8 mouse cellular contexts compared by ENCODE assay signal in genomic region chr8:84724683-84725082, GRCm38 (mm10). TPM values are rescaled to one million over a fixed set of nuclear protein-coding genes. Genes with fewer than 3 reads are reported as not detected.
A peak's percentile ranks its signal among the peaks of the same experiment; 100 is the strongest.
DNase-seq lines count a peak whose midpoint lies in the region; ATAC-seq lines count a peak whose summit lies in the region.

No protein-coding gene starts in this region.

- peaks cover 100% of the 10 kb centered on the region for H3K4me1 ChIP-seq in erythroblast, embryonic 14.5 days (ENCODE audit: control insufficient read depth)
- peaks cover 58% of the 10 kb centered on the region for H3K4me1 ChIP-seq in neural tube, embryonic 12.5 days
- peaks cover 78% of the 10 kb centered on the region for H3K4me1 ChIP-seq in liver, embryonic 11.5 days (replicated peaks; ENCODE audit: control insufficient read depth, insufficient read depth, low read length)

- peak overlapping the region; percentile 67 for H3K4me3 ChIP-seq in erythroblast, embryonic 14.5 days (replicated peaks)
- no peak overlapping the region for H3K4me3 ChIP-seq in neural tube, embryonic 12.5 days
- H3K4me3 ChIP-seq in liver, embryonic 11.5 days (ENCODE audit: low read depth, low read length): peak overlapping the region; percentile 48

- H3K27me3 ChIP-seq in erythroblast, embryonic 14.5 days (ENCODE audit: control insufficient read depth): no peaks in the 10 kb centered on the region
- H3K27me3 ChIP-seq in neural tube, embryonic 12.5 days (replicated peaks): peaks cover 22% of the 10 kb centered on the region
- peaks cover 10% of the 10 kb centered on the region for H3K27me3 ChIP-seq in liver, embryonic 11.5 days (replicated peaks; ENCODE audit: control insufficient read depth, insufficient read depth, low read length)

- no peaks in the 10 kb centered on the region for H3K9me3 ChIP-seq in erythroblast, embryonic 14.5 days (ENCODE audit: control insufficient read depth, low read length)
- no peaks in the 10 kb centered on the region for H3K9me3 ChIP-seq in neural tube, embryonic 12.5 days
- no peaks in the 10 kb centered on the region for H3K9me3 ChIP-seq in liver, embryonic 11.5 days (ENCODE audit: control insufficient read depth, low read length)

- no peak for ATAC-seq in erythroblast, adult 5-6 weeks (replicated peaks; ENCODE audit: low FRiP score, poor library complexity, severe bottlenecking)
- ATAC-seq in neural tube, embryonic 12.5 days (ENCODE audit: low FRiP score, low read depth): no peak
- peak; percentile 61 for ATAC-seq in liver, embryonic 11.5 days (replicated peaks; ENCODE audit: low FRiP score)

- DNase-seq in neural tube, embryonic 10.5 days (ENCODE audit: extremely low spot score, low spot score): no peak
- DNase-seq in liver, embryonic 11.5 days (ENCODE audit: low spot score): peak; percentile 34
- DNase-seq in thymus, postnatal 14 days: peak; percentile 31
- no peak for DNase-seq in layer of hippocampus, adult 18-20 months (ENCODE audit: low spot score in 2 of 2)
- no peak for DNase-seq in spleen, postnatal 36 days (ENCODE audit: low spot score in 2 of 2)

- H3K4me2 ChIP-seq in neural tube, embryonic 12.5 days (replicated peaks): peak overlapping the region; percentile 15
- H3K4me2 ChIP-seq in liver, embryonic 11.5 days: peak overlapping the region; percentile 75

- H3K36me3 ChIP-seq in erythroblast, embryonic 14.5 days (ENCODE audit: control insufficient read depth): peaks cover 87% of the 10 kb centered on the region
- H3K36me3 ChIP-seq in neural tube, embryonic 12.5 days: peaks cover 6% of the 10 kb centered on the region
- no peaks in the 10 kb centered on the region; the same call in 1 of the 2 replicates for H3K36me3 ChIP-seq in liver, embryonic 11.5 days (ENCODE audit: control insufficient read depth, insufficient read depth, low read length)

- H3K27ac ChIP-seq in neural tube, embryonic 12.5 days: no peak overlapping the region
- H3K27ac ChIP-seq in liver, embryonic 11.5 days (ENCODE audit: low read depth, low read length): peak overlapping the region; percentile 91

- H3K9ac ChIP-seq in neural tube, embryonic 12.5 days: no peak overlapping the region
- H3K9ac ChIP-seq in liver, embryonic 11.5 days (ENCODE audit: low read depth, low read length): peak overlapping the region; percentile 73

- WGBS in neural tube, embryonic 12.5 days: 47% methylated on average over 9 of the region's 9 CpGs
- WGBS in liver, embryonic 11.5 days: 49% methylated on average over 9 of the region's 9 CpGs

RNA-seq across cellular contexts. Expression of gene G430095P16Rik, which starts 1.9 kb away (rescaled TPM):
- 11.0 and 11.9 TPM in 2 replicates for polyA plus RNA-seq in erythroblast, embryonic 14.5 days (2012)
- total RNA-seq in erythroblast, adult 5-6 weeks (2015; ENCODE audit: low replicate concordance): 7.9 and 18.1 TPM in 2 replicates
- total RNA-seq in erythroblast, adult 5-6 weeks (2017; ENCODE audit: low replicate concordance): 3.6 and 12.9 TPM in 2 replicates
- 2.5 and 2.6 TPM in 2 replicates for polyA plus RNA-seq in neural tube, embryonic 12.5 days (2016; fragmentation: Nextera tagmentation; extraction: Ambion mirVana)
- polyA plus RNA-seq in liver, embryonic 11.5 days (2014; fragmentation: Nextera tagmentation; extraction: Ambion mirVana): 11.8 and 12.3 TPM in 2 replicates
- not detected for total RNA-seq in layer of hippocampus, adult 18-20 months (2021)

RNA-seq across cellular contexts. Expression of gene Lyl1, which starts 23.4 kb away (rescaled TPM):
- polyA plus RNA-seq in erythroblast, embryonic 14.5 days (2012): 61.4 and 62.8 TPM in 2 replicates
- total RNA-seq in erythroblast, adult 5-6 weeks (2015; ENCODE audit: low replicate concordance): 37.4 and 40.3 TPM in 2 replicates
- 43.1 and 44.2 TPM in 2 replicates for total RNA-seq in erythroblast, adult 5-6 weeks (2017; ENCODE audit: low replicate concordance)
- 4.4 and 4.5 TPM in 2 replicates for polyA plus RNA-seq in neural tube, embryonic 12.5 days (2016; fragmentation: Nextera tagmentation; extraction: Ambion mirVana)
- 67.9 and 68.6 TPM in 2 replicates for polyA plus RNA-seq in liver, embryonic 11.5 days (2014; fragmentation: Nextera tagmentation; extraction: Ambion mirVana)
- total RNA-seq in layer of hippocampus, adult 18-20 months (2021): 1 to 10 TPM; 2.0 to 2.2 TPM

RNA-seq across cellular contexts. Expression of gene Nacc1, which starts 37.0 kb away (rescaled TPM):
- polyA plus RNA-seq in erythroblast, embryonic 14.5 days (2012): 7.0 and 8.5 TPM in 2 replicates
- 12.7 and 19.9 TPM in 2 replicates for total RNA-seq in erythroblast, adult 5-6 weeks (2015; ENCODE audit: low replicate concordance)
- total RNA-seq in erythroblast, adult 5-6 weeks (2017; ENCODE audit: low replicate concordance): 8.2 and 13.1 TPM in 2 replicates
- polyA plus RNA-seq in neural tube, embryonic 12.5 days (2016; fragmentation: Nextera tagmentation; extraction: Ambion mirVana): 17.2 and 19.2 TPM in 2 replicates
- 23.0 and 25.2 TPM in 2 replicates for polyA plus RNA-seq in liver, embryonic 11.5 days (2014; fragmentation: Nextera tagmentation; extraction: Ambion mirVana)
- total RNA-seq in layer of hippocampus, adult 18-20 months (2021): 10 to 100 TPM; 94.8 to 95.5 TPM

RNA-seq across cellular contexts. Expression of gene Trmt1, which starts 38.6 kb away (rescaled TPM):
- polyA plus RNA-seq in erythroblast, embryonic 14.5 days (2012): 8.9 and 9.0 TPM in 2 replicates
- 9.8 and 16.9 TPM in 2 replicates for total RNA-seq in erythroblast, adult 5-6 weeks (2015; ENCODE audit: low replicate concordance)
- 18.3 and 21.5 TPM in 2 replicates for total RNA-seq in erythroblast, adult 5-6 weeks (2017; ENCODE audit: low replicate concordance)
- 58.5 and 59.1 TPM in 2 replicates for polyA plus RNA-seq in neural tube, embryonic 12.5 days (2016; fragmentation: Nextera tagmentation; extraction: Ambion mirVana)
- polyA plus RNA-seq in liver, embryonic 11.5 days (2014; fragmentation: Nextera tagmentation; extraction: Ambion mirVana): 94.1 and 95.6 TPM in 2 replicates
- total RNA-seq in layer of hippocampus, adult 18-20 months (2021): 100 to 1,000 TPM in 1 of 2 experiments, 10 to 100 TPM in 1; 96.9 to 108 TPM

Comparison
In these comparisons a context has a peak if more than half of its experiments do, and no peak if none do; other contexts are left out.
1. DNase-seq: peak in liver, embryonic 11.5 days (single experiment) and thymus, postnatal 14 days (single experiment); none in neural tube, embryonic 10.5 days (single experiment), layer of hippocampus, adult 18-20 months (0 of 2) and spleen, postnatal 36 days (0 of 2).
2. RNA of gene Lyl1, which starts 23.4 kb away (polyA plus RNA-seq): 67.9 to 68.6 TPM in liver, embryonic 11.5 days and 61.4 to 62.8 TPM in erythroblast, embryonic 14.5 days; 4.4 to 4.5 TPM in neural tube, embryonic 12.5 days; every median in the first group is over 10 times any median in the second.